Mouse (Mus musculus) inflammation-experienced regulatory T-cells, adult 6 months (primary cell): ENCODE measurements around the gene Vmn2r45. TPM values are rescaled to one million over a fixed set of nuclear protein-coding genes. Genes with fewer than 3 reads are reported as not detected.
"Not testable (repeated sequence)": the region's sequence is repeated elsewhere in the genome, so short reads cannot be mapped to it uniquely, and the experiment has no call there.

Experiments used
- ATAC-seq: one replicate; pipeline ENCODE4 v1.8.0; 2017
- polyA plus RNA-seq, 3 experiments: library from polyadenylated mRNA; unstranded; fragments of 100-300 nt; shearing (Covaris generic); gene quantifications; one replicate each; pipeline ENCODE4 v1.2.1; 2017

Vmn2r45 gene
- polyA plus RNA-seq = not detected

DNA sequence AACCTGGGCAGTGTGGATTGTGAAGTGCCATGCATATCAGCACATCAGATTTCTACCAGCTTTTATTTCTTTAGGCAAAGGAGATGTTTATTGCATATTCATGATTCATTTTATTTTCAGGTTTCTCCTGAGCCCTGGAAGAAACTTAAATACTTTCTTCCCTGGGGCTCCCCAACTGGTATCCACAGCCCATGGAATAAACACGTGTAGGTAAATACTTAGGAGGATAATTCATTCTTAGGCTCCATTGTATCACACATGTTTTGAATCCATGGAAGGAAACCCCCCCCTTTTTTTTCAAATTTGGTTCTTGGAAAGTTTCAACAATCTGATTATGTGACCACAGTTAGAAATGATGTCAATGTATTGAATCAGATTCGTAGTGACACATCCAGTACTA lies at the start of gene Vmn2r45:
TSS of gene Vmn2r45 (minus strand) at position 101 of the 400 bp plus-strand sequence.
- ATAC-seq = not testable (repeated sequence)

Other genes starting within 250 kb of the Vmn2r45 start
- not detected for gene Vmn2r43, start 228.5 kb downstream of the Vmn2r45 start, polyA plus RNA-seq
- not detected for gene Vmn2r44, start 105.7 kb downstream of the Vmn2r45 start, polyA plus RNA-seq